Mouse (Mus musculus): Measurements from ENCODE around the gene Slc25a33.

DNA sequence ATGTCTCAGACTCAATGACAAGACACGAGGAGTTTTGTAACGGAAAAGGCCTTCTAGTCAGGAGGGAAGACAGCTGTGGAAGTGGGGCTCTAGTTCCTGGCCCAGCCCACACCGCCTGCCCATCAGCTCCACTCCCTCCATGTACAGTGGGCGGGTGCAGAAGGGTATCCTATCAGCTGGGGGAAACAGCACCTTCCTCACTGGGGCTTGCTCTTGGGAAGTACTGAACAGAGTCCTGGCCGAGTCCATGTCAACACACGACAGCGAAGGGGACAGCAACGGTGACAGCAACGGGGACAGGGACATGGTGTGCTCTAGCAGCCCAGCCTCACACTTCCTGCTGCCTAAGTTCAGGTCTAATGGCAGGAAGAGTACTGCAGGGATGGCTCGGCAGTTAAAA, 41.3 kb downstream of the Slc25a33 start:
- TF ChIP-seq CTCF (IDR thresholded peaks at IDR 0.05; ENCODE audit: low read depth) (no peak), EP300 (IDR thresholded peaks at IDR 0.05; ENCODE audit: low read depth) (no peak)
